Mouse (Mus musculus): Measurements from ENCODE around the gene Mdga1. TPM values are rescaled to one million over a fixed set of nuclear protein-coding genes. Genes with fewer than 3 reads are reported as not detected.

Mdga1 gene
- polyA plus RNA-seq, 1 experiment from 2014 or later, result 2.0 TPM

DNA sequence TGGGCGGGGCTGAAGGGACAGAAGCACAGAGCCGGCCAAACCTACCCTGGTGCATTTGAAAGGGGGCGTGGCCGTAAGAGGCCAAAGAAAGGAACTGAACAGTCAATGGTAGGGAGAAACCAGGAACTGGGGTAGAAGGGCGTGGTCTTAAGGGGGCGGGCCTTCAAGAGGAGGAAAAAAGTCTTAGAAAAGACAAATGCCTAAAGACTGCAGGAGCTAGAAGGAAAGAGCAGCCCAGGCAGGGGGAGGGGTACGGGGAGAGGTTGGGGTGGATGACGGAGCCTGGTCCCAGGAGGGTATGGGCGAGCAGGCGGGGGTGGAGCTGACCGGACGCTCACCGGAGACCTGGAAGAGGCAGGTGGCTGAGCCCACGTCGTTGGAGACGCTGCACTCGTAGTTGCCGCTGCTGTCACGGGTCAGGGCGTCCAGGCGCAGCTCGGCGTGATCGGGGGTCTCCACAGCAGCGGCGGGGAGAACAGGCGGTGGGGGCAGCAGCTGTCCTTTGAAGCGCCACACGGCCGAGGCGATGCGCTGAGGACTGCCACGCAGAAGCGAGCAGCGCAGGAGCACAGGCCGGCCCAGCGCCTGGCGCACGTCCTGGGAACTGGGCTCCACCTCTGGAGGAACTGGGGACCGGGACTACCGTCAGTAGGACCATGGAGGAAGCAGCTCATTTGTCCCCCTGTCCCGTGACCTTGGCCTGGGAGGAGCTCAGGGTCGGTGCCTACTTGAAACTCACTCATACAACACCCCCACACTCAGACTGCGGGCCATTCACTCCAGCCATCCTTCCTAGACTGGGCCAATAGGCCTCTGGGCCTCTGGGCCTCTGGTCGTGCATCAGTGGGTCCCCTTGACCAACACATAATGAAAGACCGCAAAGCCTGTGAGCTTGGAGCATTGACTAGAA is 127.9 kb downstream of the Mdga1 start:
- Histone ChIP-seq H3K27ac (no peak overlapping the region), H3K4me3 (ENCODE audit: inconsistent target) (peak overlapping the region; percentile 23; the same call in 1 of the 2 replicates), H3K36me3 (ENCODE audit: inconsistent target) (no peaks in the 10 kb centered on the region), H3K79me2 (ENCODE audit: inconsistent target) (no peaks in the 10 kb centered on the region)
- WGBS (ENCODE audit: missing documents), result 12% methylated on average over 46 of the region's 46 CpGs

DNA sequence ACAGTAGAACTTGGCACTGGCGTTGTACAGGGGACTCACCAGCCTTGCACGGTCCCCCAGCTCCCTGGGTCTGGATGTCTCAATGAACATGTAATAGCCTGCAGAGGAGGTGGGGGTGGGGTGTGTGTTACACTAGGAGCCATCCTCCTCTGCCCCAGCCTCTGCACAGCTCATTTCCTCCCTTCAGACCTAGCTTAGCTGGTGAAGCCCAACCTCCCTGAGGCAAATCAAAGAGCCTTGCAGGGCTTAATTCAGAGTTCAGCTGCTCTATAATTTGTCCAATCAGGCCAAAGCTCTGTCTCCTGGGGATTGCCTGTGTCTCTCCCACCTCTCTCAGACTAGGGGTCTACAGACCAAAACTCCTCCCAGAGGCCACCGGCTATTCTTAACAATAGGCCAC is 131.9 kb downstream of the Mdga1 start:
- Histone ChIP-seq H3K27ac (no peak overlapping the region), H3K36me3 (ENCODE audit: inconsistent target) (no peaks in the 10 kb centered on the region), H3K4me3 (ENCODE audit: inconsistent target) (no peak overlapping the region), H3K79me2 (ENCODE audit: inconsistent target) (no peaks in the 10 kb centered on the region)
- 68% methylated on average over 3 of the region's 3 CpGs for WGBS (ENCODE audit: missing documents)

DNA sequence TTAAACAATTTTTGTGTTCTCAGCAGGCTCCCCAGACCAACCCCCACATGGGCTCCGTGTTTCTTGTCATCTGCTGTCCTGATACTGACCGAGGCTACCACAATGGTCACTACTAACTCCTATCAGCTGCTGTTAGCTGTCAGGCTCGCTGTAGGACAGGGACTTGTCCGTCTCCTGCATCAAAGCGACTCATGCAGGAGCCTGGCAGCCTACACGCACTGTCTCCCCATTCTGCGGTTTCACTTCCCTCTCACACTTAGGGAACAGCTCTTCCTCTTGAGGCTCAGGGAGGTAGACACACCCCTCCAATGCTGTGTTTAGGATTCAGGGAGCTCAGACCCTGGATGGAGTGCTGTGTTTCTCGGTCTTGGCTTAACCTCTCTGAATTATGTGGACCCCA is 132.4 kb downstream of the Mdga1 start:
- no peaks in the 10 kb centered on the region for H3K36me3 ChIP-seq (ENCODE audit: inconsistent target)
- no peak overlapping the region for H3K27ac ChIP-seq
- no peak overlapping the region for H3K4me3 ChIP-seq (ENCODE audit: inconsistent target)
- 24% methylated on average over 8 of the region's 8 CpGs for WGBS (ENCODE audit: missing documents)
- no peaks in the 10 kb centered on the region for H3K79me2 ChIP-seq (ENCODE audit: inconsistent target)

DNA sequence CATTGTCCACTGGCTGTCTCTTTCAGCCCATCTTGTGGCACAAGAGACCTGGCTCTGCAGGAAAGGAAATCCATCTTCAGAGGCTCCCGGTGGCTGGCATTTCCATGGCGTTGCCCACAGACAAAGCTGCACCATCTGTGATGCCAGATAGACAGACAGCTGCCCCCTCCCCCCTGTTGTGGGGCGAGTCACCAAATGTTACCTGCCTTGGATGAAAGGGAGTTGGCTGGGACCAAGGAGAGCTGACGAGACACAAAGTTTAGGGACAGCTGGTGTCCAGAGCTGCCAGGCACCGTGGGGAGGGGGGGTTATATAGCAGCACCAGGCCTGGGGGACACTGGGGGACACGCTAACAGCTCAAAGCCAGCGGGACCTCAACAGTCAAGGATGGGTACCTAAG is 135.1 kb downstream of the Mdga1 start:
- Histone ChIP-seq H3K36me3 (ENCODE audit: inconsistent target) (no peaks in the 10 kb centered on the region), H3K4me3 (ENCODE audit: inconsistent target) (no peak overlapping the region), H3K27ac (no peak overlapping the region), H3K79me2 (ENCODE audit: inconsistent target) (no peaks in the 10 kb centered on the region)
- WGBS (ENCODE audit: missing documents), result 93% methylated on average over 7 of the region's 7 CpGs

DNA sequence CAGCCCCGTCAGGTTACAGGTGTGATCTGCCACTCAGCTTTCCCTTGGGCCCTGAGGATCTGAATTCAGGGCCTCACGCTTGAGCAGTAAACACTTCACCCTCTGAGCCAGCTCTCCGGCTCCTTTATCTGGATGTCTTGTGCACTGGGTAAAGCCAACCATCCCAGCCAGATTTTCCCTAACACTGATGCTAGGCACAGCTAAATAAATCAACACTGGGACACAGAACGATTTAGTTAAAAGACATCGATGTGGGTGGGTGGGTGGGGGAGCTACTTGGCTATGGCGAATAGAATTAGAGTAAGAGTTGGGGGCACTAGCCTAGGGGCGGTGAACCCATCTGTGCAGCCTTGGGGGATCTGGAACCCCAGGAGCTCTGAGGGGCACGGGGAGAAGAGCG is 135.6 kb downstream of the Mdga1 start:
- 97% methylated on average over 9 of the region's 9 CpGs for WGBS (ENCODE audit: missing documents)
- H3K4me3 ChIP-seq (ENCODE audit: inconsistent target), result no peak overlapping the region
- H3K79me2 ChIP-seq (ENCODE audit: inconsistent target), result no peaks in the 10 kb centered on the region
- no peaks in the 10 kb centered on the region for H3K36me3 ChIP-seq (ENCODE audit: inconsistent target)
- H3K27ac ChIP-seq, result no peak overlapping the region

- Histone ChIP-seq H3K4me3 (ENCODE audit: inconsistent target) (no peak overlapping the region), H3K79me2 (ENCODE audit: inconsistent target) (no peaks in the 10 kb centered on the region), H3K36me3 (ENCODE audit: inconsistent target) (no peaks in the 10 kb centered on the region), H3K27ac (no peak overlapping the region)
- WGBS (ENCODE audit: missing documents), result 93% methylated on average over 10 of the region's 11 CpGs
Observed at GRCm38 (mm10) chr17:29831696-29832095, 138.2 kb downstream of the Mdga1 start.

DNA sequence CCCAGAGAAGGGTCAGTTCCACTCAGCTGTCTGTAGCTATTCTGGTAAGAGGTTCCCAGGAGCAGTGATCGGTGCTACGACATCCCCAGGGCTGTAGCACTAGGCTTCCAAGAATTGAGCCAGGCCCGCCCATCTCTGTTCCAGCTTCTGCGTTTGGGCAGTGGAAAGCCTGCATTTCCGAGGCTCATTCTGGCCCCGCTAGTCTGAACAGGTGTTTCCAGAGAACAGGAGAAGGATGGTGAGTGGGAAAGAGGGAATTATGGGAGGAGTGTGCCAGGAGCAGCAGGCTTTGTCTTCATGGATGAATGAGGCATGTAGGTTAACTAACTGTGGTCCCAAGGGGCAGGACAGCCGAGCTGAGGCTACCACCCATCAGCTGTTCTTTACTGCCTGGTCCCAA is 140.8 kb downstream of the Mdga1 start:
- Histone ChIP-seq H3K36me3 (ENCODE audit: inconsistent target) (no peaks in the 10 kb centered on the region), H3K27ac (no peak overlapping the region), H3K79me2 (ENCODE audit: inconsistent target) (no peaks in the 10 kb centered on the region), H3K4me3 (ENCODE audit: inconsistent target) (no peak overlapping the region)
- 91% methylated on average over 7 of the region's 7 CpGs for WGBS (ENCODE audit: missing documents)

DNA sequence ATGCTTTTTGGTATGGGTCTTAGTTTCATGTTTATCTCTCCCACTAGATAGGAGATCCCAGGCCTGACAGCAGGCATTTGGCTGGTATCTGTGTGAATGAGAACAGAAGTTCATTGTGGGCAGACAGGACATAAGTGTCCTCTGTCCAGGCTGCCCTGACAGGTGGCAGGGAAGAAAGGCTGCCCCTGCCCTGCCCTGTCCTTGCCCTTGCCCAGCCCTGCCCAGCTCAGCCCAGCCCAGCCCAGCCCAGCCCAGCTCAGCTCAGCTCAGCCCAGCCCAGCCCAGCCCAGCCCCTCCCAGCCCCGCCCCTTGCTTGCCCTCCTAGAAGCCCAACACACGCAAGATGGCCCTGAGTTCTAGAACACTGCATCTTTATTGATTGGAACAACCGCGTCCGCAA is 142.3 kb downstream of the Mdga1 start:
- no peaks in the 10 kb centered on the region for H3K36me3 ChIP-seq (ENCODE audit: inconsistent target)
- no peaks in the 10 kb centered on the region for H3K79me2 ChIP-seq (ENCODE audit: inconsistent target)
- 80% methylated on average over 5 of the region's 5 CpGs for WGBS (ENCODE audit: missing documents)
- H3K27ac ChIP-seq, result no peak overlapping the region
- no peak overlapping the region for H3K4me3 ChIP-seq (ENCODE audit: inconsistent target)

GRCm38 (mm10) chr17:29824512-29825120 is 145.3 kb downstream of the Mdga1 start:
- H3K36me3 ChIP-seq (ENCODE audit: inconsistent target), result no peaks in the 10 kb centered on the region
- H3K4me3 ChIP-seq (ENCODE audit: inconsistent target), result no peak overlapping the region
- no peak overlapping the region for H3K27ac ChIP-seq
- no peaks in the 10 kb centered on the region for H3K79me2 ChIP-seq (ENCODE audit: inconsistent target)
- WGBS (ENCODE audit: missing documents), result 93% methylated on average over 4 of the region's 4 CpGs

DNA sequence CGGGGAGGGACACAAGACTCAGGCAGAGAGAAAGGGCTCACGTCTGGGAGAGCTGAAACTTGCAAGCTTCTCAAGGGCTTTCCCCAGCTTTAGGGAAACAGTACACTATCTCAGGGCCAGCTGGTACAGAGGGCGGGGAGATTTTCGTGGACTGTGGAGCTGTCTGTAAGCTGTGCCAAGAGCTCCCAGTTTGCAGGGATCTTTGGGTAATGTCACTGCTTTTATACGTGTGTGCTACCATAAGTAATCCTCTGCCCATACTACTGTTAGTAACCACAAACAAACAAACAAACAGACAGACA is 145.7 kb downstream of the Mdga1 start:
- 58% methylated on average over 5 of the region's 5 CpGs for WGBS (ENCODE audit: missing documents)
- H3K36me3 ChIP-seq (ENCODE audit: inconsistent target), result no peaks in the 10 kb centered on the region
- H3K79me2 ChIP-seq (ENCODE audit: inconsistent target), result no peaks in the 10 kb centered on the region
- no peak overlapping the region for H3K4me3 ChIP-seq (ENCODE audit: inconsistent target)
- no peak overlapping the region for H3K27ac ChIP-seq

GRCm38 (mm10) chr17:29823439-29824207 is 146.3 kb downstream of the Mdga1 start:
- 43% methylated on average over 14 of the region's 14 CpGs for WGBS (ENCODE audit: missing documents)
- no peak overlapping the region for H3K27ac ChIP-seq
- no peak overlapping the region for H3K4me3 ChIP-seq (ENCODE audit: inconsistent target)
- H3K79me2 ChIP-seq (ENCODE audit: inconsistent target), result no peaks in the 10 kb centered on the region
- no peaks in the 10 kb centered on the region for H3K36me3 ChIP-seq (ENCODE audit: inconsistent target)

DNA sequence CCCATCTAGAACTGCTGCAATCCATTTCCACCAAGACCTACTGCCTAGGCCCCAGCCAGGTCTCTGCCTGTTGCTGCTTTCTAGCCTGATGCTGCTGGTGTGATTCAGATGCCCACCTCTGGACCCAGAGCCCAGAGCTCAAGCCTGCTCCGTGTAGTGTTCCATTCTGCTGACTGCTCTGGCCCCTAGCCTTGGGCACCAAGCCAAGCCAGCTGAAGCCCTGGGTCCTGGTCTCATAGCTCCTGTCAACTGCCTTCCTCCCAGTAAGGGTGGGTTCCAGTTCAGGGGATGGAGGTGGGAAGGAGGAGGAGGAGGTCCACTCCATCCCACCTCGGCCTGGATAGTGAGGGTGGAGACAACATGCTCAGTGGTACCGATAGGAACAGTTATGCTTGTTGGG is 150.3 kb downstream of the Mdga1 start:
- Histone ChIP-seq H3K79me2 (ENCODE audit: inconsistent target) (no peaks in the 10 kb centered on the region), H3K27ac (no peak overlapping the region), H3K4me3 (ENCODE audit: inconsistent target) (no peak overlapping the region), H3K36me3 (ENCODE audit: inconsistent target) (no peaks in the 10 kb centered on the region)
- 84% methylated on average over 3 of the region's 3 CpGs for WGBS (ENCODE audit: missing documents)

DNA sequence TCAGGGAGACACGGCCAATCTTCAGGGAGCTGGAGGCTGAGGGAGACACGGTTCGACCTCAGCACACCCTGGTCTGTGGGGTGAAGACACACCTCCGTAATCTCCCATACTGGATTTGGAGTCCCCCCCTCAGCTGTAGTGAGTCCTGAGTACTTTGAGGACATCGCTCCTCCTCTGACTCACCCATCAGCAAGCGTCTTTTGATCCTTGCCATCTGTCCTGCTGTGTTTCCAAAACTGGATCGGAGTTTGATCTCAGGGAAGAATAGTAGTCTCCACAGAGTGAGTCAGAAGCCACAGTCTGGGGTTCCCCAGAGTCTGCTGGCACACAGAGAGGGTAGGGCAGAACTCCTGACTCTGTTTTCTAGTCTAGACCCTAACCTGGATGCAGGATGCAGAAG is 150.9 kb downstream of the Mdga1 start:
- H3K27ac ChIP-seq, result no peak overlapping the region
- H3K79me2 ChIP-seq (ENCODE audit: inconsistent target), result no peaks in the 10 kb centered on the region
- H3K4me3 ChIP-seq (ENCODE audit: inconsistent target), result no peak overlapping the region
- no peaks in the 10 kb centered on the region for H3K36me3 ChIP-seq (ENCODE audit: inconsistent target)
- 88% methylated on average over 7 of the region's 7 CpGs for WGBS (ENCODE audit: missing documents)

GRCm38 (mm10) chr17:29818264-29818945 is 151.5 kb downstream of the Mdga1 start:
- Histone ChIP-seq H3K27ac (no peak overlapping the region), H3K36me3 (ENCODE audit: inconsistent target) (no peaks in the 10 kb centered on the region), H3K4me3 (ENCODE audit: inconsistent target) (no peak overlapping the region), H3K79me2 (ENCODE audit: inconsistent target) (no peaks in the 10 kb centered on the region)
- 91% methylated on average over 11 of the region's 11 CpGs for WGBS (ENCODE audit: missing documents)
